Mouse (Mus musculus) olfactory bulb, adult 2 months (tissue): ENCODE results near the gene Uri1.

Experiments used
- CTCF ChIP-seq: fragments of 200-500 bp; IDR thresholded peaks from 2 replicates; pipeline ENCODE4 v1.5.1; 2012; ENCODE audit warnings: low read depth, mild to moderate bottlenecking, low read length, moderate library complexity; ENCODE audit not compliant: insufficient read depth
- POLR2A ChIP-seq: fragments of 200-500 bp; IDR thresholded peaks from 2 replicates; pipeline ENCODE4 v1.6.1; 2012; ENCODE audit warnings: mild to moderate bottlenecking, low read depth, low read length, moderate library complexity; ENCODE audit not compliant: insufficient read depth

- TF ChIP-seq POLR2A (no peak), CTCF (no peak)
Observed at GRCm38 (mm10) chr7:38071065-38071464, 47.7 kb upstream of the Uri1 start.
